Mouse (Mus musculus): Measurements from ENCODE around the gene Cd163.

Cd163 gene

DNA sequence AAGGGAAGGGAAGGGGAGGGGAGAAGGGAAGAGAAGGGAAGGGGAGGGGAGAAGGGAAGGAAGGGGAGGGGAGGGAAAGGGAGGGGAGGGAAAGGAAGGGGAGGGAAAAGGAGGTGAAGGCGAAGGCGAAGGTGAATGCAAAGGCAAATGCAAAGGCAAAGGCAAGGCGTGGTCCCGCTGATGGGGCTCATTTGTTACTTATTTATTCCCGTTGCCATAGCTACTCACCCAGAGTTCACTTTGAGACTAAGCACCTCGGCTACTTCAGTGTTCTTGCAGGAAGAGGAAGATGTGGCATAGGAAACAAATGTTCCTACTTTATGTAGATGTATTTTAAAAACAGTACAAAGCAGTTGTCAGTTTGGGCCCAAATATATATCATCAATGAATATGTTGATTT lies 56.1 kb downstream of the Cd163 start:
- no peak for DNase-seq (ENCODE audit: low spot score)

DNA sequence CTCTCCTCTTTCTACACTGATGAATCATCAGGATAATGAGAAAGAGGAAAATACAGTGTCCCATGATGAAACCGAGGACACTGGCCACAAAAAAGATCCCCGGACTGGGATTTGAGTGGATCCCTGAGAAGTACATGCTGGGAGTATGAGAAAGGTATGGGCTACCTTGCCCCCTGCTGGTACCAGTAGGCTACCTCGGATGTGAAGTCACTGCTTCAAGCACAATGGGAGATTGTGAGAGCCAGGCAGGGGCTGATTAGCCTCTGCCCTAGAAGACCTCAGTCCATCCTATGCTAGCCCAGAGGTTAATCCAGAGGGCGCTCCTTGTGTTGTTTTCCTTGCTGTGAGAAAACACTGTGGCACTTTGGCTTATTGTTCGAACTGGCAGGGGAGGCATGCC lies 59.9 kb downstream of the Cd163 start:
- DNase-seq (ENCODE audit: low spot score) = no peak

- no peak for DNase-seq (ENCODE audit: low spot score)
These were observed 69.2 kb downstream of the Cd163 start for GRCm38 (mm10) chr6:124373584-124374206.

GRCm38 (mm10) chr6:124374683-124375082 lies 70.2 kb downstream of the Cd163 start:
- no peak for DNase-seq (ENCODE audit: low spot score)

- DNase-seq (ENCODE audit: low spot score) = peak; percentile 63
These were observed 71.0 kb downstream of the Cd163 start for GRCm38 (mm10) chr6:124375435-124375884.

DNA sequence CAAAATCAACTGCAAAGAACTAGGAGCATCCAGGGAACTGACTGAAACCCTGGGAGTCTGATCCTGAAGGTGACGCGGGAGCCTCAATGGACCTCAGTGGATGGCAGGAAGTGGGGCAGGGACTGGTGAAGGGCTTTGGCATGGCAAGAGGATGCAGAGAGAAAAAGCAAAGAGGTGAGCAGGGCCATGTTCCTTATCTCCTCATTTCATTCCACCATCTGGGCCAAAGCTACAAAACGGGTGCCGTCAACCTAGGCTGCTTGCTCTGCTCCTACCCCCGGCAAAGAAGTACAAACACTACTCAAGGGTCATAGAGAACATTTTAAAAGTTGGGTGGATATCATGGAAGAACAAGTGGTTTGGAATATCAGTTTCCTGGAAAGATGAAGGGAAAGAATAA lies 71.9 kb downstream of the Cd163 start:
- DNase-seq (ENCODE audit: low spot score) = no peak

GRCm38 (mm10) chr6:124377494-124378255 lies 73.2 kb downstream of the Cd163 start:
- no peak for DNase-seq (ENCODE audit: low spot score)

- peak; percentile 37 for DNase-seq (ENCODE audit: low spot score)
These were observed 74.9 kb downstream of the Cd163 start for GRCm38 (mm10) chr6:124379331-124379730.
